Mouse (Mus musculus): ENCODE measurements around the gene Gnb1l. TPM values are rescaled to one million over a fixed set of nuclear protein-coding genes. Genes with fewer than 3 reads are reported as not detected.

Gnb1l gene
- polyA plus RNA-seq, 1 experiment from 2014 or later: 16.8 TPM

DNA sequence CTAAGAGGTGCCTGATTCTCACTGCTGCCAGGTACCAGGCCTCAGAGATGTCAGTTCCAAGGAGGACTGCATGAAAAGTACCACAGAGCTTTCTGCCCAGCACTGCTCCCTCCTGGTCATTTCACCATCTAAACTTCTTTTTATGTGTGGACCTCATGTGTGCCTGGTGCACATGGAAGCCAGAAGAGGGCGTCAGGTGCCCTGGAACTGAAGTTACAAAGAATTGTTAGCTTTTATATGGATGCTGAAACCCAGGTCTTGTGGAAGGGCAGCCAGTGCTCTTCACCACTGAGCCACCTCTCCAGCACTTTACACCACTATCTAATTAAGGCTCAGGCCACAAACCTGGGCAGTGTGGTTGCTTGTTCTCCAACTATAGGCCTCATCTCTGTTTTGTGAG is 27.7 kb upstream of the Gnb1l start:
- H3K27me3 ChIP-seq (ENCODE audit: insufficient read depth, poor library complexity, severe bottlenecking): no peaks in the 10 kb centered on the region
- peaks cover 38% of the 10 kb centered on the region for H3K36me3 ChIP-seq
- DNase-seq (ENCODE audit: low spot score): no peak
- H3K4me1 ChIP-seq (replicated peaks): peaks cover 21% of the 10 kb centered on the region
- H3K27ac ChIP-seq: 0 out of 2 replicates have a peak overlapping the region, but pooled peaks have one; percentile 30
- no peak overlapping the region for H3K4me3 ChIP-seq
- WGBS: 43% methylated on average over 1 of the region's 1 CpGs
- no peaks in the 10 kb centered on the region for H3K9me3 ChIP-seq

DNA sequence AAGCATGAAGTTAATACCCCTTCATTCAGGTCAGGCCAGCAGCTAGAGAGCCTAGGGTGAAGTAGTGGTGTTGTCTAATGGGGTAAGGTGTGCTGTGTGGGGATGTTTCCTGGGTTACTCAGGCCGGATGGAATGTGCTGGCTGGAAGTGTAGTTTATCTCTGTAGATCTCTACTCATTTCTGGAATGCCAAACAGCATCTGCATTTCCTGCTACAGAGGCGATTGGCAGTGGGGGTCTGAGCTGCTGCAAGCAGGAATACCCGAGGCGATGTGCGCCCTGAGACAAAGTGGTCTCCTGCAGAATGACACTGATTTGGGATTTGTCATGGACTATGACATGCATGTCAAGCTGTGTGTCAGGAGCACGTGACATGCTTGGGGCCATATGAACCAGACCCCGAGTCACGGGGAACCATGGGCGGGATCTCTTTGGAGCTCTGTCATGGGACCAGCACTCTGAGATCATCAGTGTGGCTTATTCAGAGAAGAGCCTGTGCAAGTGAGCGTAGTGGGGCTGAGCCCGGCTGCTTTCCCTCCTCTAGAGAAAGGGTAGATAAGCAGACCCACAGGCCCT is 27.0 kb upstream of the Gnb1l start:
- H3K27me3 ChIP-seq (ENCODE audit: insufficient read depth, poor library complexity, severe bottlenecking): no peaks in the 10 kb centered on the region
- peaks cover 21% of the 10 kb centered on the region for H3K4me1 ChIP-seq (replicated peaks)
- 79% methylated on average over 11 of the region's 11 CpGs for WGBS
- no peak overlapping the region for H3K4me3 ChIP-seq
- peaks cover 38% of the 10 kb centered on the region for H3K36me3 ChIP-seq
- H3K9me3 ChIP-seq: no peaks in the 10 kb centered on the region
- DNase-seq (ENCODE audit: low spot score): no peak
- H3K27ac ChIP-seq: 0 out of 2 replicates have a peak overlapping the region, but pooled peaks have one; percentile 3

DNA sequence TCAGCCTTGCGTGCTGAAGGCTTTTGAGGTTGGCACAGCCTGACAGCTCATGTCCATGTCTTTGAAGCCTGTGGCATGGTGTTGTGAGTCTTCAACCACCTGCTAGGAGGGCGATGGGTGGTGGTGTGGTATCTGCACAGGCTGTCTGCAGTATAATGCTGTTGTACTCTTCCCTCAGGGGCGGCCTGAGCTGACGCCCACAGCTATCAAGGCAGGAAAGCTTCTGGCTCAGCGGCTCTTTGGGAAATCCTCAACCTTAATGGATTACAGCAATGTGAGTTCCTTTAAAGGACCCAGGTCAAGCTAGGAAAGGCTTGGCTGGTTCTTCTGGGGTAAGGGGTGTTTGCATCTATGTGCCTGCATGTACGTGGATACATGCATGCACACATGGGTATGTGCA is 26.5 kb upstream of the Gnb1l start:
- WGBS: 85% methylated on average over 6 of the region's 6 CpGs
- Histone ChIP-seq H3K9me3 (no peaks in the 10 kb centered on the region), H3K4me3 (no peak overlapping the region), H3K4me1 (replicated peaks) (peaks cover 21% of the 10 kb centered on the region), H3K36me3 (peaks cover 40% of the 10 kb centered on the region), H3K27me3 (ENCODE audit: insufficient read depth, poor library complexity, severe bottlenecking) (no peaks in the 10 kb centered on the region), H3K27ac (0 out of 2 replicates have a peak overlapping the region, but pooled peaks have one; percentile 3)
- no peak for DNase-seq (ENCODE audit: low spot score)

DNA sequence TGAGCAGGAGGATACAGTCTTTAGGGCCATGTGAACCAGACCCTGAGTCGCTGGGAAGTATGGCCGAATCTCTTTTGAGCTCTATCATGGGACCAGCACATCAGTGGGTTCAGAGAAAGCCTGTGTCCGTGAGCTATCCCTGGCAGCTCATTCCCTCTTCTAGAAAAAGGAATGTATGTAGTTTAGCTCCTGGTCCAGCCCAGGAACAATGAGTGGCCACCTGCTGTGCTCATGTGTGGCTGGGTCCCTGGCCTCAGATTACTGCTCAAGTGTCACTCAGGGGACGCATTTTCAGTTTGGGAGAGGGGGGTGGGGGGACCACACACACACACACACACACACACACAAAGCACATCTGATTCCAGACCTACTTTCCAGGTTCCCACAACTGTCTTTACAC is 26.1 kb upstream of the Gnb1l start:
- H3K4me1 ChIP-seq (replicated peaks): peaks cover 21% of the 10 kb centered on the region
- H3K27me3 ChIP-seq (ENCODE audit: insufficient read depth, poor library complexity, severe bottlenecking): no peaks in the 10 kb centered on the region
- H3K27ac ChIP-seq: no peak overlapping the region
- 64% methylated on average over 4 of the region's 4 CpGs for WGBS
- H3K36me3 ChIP-seq: peaks cover 44% of the 10 kb centered on the region
- DNase-seq (ENCODE audit: low spot score): no peak
- H3K9me3 ChIP-seq: no peaks in the 10 kb centered on the region
- H3K4me3 ChIP-seq: no peak overlapping the region

DNA sequence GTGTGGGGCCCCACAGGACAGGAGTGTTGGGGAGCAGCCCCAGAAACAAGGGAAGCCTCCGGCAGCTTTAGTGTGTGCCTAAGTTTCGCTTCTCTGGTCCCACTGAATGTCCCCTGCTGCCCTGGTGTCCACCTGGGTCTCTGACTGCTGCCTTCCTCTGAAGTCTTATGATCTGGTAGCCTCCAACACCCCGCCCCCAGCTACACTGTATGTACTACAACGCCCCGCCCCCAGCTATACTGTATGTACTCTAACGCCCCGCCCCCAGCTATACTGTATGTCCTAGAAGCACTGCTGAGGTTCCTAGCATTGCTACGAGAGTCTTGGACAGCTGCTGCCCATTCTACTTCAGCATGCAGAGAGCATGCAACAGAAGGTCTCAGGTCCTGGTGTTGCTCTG is 25.5 kb upstream of the Gnb1l start:
- no peak for DNase-seq (ENCODE audit: low spot score)
- Histone ChIP-seq H3K27me3 (ENCODE audit: insufficient read depth, poor library complexity, severe bottlenecking) (peaks cover 5% of the 10 kb centered on the region; the same call in 1 of the 2 replicates), H3K4me3 (no peak overlapping the region), H3K4me1 (replicated peaks) (peaks cover 21% of the 10 kb centered on the region), H3K27ac (no peak overlapping the region), H3K9me3 (no peaks in the 10 kb centered on the region), H3K36me3 (peaks cover 46% of the 10 kb centered on the region)
- WGBS: 91% methylated on average over 8 of the region's 8 CpGs

DNA sequence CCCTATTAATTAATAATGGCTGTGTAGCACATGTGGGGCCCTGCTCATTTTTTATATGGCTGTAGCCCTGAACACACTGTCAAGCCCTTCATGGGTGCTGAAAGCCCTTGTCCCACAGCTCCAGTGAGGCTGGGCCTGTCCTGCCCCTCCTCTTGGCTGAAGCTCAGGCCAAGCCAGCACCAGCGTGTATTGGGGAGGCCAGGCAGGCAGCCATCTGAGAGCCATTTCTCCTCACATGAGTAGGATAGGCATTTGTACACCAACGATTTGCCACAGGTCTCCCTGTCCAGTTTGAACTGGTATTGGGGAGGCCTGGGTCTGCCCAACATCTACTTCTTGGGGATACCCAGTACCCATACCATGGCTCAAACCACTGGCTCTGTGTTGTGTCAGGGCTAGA is 24.5 kb upstream of the Gnb1l start:
- Histone ChIP-seq H3K4me1 (replicated peaks) (peaks cover 21% of the 10 kb centered on the region), H3K4me3 (no peak overlapping the region), H3K27ac (no peak overlapping the region), H3K9me3 (no peaks in the 10 kb centered on the region), H3K36me3 (peaks cover 49% of the 10 kb centered on the region), H3K27me3 (ENCODE audit: insufficient read depth, poor library complexity, severe bottlenecking) (peaks cover 13% of the 10 kb centered on the region; the same call in 1 of the 2 replicates)
- 85% methylated on average over 2 of the region's 2 CpGs for WGBS
- no peak for DNase-seq (ENCODE audit: low spot score)

DNA sequence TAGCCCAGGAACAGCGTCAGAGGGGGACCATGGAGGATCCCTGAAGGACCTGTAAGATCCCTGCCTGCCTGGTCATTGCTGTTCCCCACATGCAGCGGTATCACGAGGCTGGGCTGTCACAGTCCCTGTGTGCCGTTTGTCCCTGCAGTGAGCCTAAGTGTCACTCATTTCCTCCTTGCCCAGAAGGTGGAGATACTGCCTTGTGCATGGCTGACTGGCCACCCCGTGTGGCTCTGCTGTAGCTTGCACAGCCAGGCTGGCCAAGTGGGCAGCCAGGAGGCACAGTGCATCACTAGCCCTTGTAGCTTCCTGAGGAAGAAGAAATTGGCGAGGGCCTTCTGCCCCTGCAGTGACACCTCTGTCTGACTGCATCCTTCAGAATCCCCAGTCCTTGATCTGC is 20.5 kb upstream of the Gnb1l start:
- 67% methylated on average over 6 of the region's 6 CpGs for WGBS

DNA sequence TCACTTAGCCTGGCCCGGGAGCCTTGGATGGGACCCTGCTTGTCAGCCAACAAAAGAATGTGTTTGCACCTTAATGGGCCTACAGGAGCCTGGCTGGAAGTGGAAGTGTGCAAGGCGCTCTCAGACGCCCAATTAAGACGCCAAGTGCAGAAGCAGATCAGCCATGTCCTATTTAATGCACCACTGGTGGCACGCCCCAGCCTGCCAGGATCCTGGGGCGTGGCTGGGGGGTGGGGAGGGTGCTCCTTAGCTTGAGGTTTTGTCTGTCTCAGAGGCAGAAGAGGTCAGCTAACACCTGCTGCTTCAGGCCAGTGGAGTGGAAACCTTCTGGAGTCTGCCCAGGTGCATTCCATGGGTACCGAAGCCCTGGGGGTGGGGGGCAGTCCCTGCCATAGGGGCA is 18.8 kb upstream of the Gnb1l start:
- Histone ChIP-seq H3K27me3 (ENCODE audit: insufficient read depth, poor library complexity, severe bottlenecking) (peaks cover 57% of the 10 kb centered on the region), H3K9me3 (no peaks in the 10 kb centered on the region), H3K36me3 (peaks cover 23% of the 10 kb centered on the region), H3K27ac (no peak overlapping the region), H3K4me3 (no peak overlapping the region), H3K4me1 (replicated peaks) (peaks cover 33% of the 10 kb centered on the region)
- no peak for DNase-seq (ENCODE audit: low spot score)
- WGBS: 38% methylated on average over 7 of the region's 7 CpGs

More for the DNA sequence above, 20.5 kb upstream of the Gnb1l start:
- no peak for DNase-seq (ENCODE audit: low spot score)
- Histone ChIP-seq H3K36me3 (peaks cover 25% of the 10 kb centered on the region), H3K4me3 (no peak overlapping the region), H3K27me3 (ENCODE audit: insufficient read depth, poor library complexity, severe bottlenecking) (peaks cover 51% of the 10 kb centered on the region), H3K9me3 (no peaks in the 10 kb centered on the region), H3K4me1 (replicated peaks) (peaks cover 17% of the 10 kb centered on the region), H3K27ac (no peak overlapping the region)

DNA sequence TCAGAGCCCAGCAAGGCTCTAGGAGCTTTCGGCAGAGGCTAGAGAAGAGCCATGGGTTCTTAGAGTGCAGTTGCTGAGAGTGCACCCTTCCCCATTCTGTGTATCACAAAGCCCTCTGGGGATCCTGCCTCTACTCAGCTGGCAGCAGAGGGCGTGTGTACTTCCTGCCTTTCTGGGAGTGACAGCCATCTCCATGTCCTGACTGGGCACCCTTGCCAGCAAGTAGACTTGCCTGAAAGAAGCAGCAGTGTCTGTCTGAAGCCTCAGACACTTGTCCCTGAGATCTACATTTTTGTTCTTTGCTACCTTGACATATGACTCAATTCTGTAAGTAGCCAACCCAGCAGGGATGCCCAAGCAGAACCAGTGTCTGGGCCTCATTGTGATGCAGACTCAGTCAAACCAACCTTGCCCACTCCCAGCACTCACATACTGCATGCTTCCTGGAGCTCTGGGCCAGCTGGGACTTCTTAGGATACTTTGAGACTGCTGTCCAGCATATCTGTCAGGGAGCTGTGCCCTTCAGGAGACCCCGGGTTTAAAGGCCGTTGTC is 17.5 kb upstream of the Gnb1l start:
- Histone ChIP-seq H3K4me3 (no peak overlapping the region), H3K27me3 (ENCODE audit: insufficient read depth, poor library complexity, severe bottlenecking) (peaks cover 57% of the 10 kb centered on the region), H3K36me3 (peaks cover 15% of the 10 kb centered on the region), H3K9me3 (no peaks in the 10 kb centered on the region), H3K4me1 (replicated peaks) (peaks cover 42% of the 10 kb centered on the region), H3K27ac (no peak overlapping the region)
- no peak for DNase-seq (ENCODE audit: low spot score)
- 57% methylated on average over 4 of the region's 4 CpGs for WGBS

DNA sequence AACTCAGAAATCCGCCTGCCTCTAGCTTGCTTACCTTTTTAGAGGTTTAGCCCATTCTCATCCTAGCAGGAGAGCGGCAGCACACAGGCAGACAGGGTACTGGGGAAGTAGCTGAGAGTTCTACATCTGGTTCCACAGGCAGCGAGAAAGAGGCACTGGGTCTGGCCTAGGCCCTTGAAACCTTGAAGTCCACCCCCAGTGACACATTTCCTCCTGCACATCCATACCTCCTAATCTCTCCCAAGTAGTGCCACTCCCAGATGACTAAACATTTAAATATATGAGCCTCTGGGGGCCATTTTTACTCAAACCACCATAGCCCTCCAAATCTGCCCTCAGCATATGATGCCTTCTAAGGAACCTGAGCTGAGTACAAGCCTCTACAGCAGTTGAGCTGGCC is 16.1 kb upstream of the Gnb1l start:
- 88% methylated on average over 3 of the region's 3 CpGs for WGBS
- Histone ChIP-seq H3K27me3 (ENCODE audit: insufficient read depth, poor library complexity, severe bottlenecking) (peaks cover 57% of the 10 kb centered on the region), H3K4me1 (replicated peaks) (peaks cover 42% of the 10 kb centered on the region), H3K9me3 (0 out of 2 replicates have a peak, but pooled peaks cover 3% of the 10 kb centered on the region), H3K36me3 (peaks cover 9% of the 10 kb centered on the region), H3K27ac (peak overlapping the region; percentile 18; the same call in 1 of the 2 replicates), H3K4me3 (no peak overlapping the region)
- DNase-seq (ENCODE audit: low spot score): no peak

DNA sequence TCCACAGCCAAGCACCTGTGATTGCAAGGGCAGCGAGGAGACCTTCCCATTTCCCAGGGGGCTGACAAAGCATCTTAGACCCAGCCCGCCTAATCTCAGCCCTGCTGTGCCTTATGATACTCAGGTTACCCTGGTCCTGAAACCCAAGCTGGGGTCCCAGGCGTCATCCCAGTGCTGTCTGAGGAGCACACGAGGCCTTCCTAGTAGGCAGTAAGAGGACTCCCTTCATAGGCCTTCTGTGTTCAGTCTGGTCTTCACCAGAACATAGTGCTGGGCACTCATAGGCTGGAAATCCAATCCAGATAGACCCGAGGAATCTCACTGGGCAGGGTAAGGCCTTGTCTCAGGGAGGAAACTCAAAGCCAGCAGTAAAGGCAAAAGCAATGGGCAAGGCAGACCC is 14.7 kb upstream of the Gnb1l start:
- Histone ChIP-seq H3K36me3 (no peaks in the 10 kb centered on the region), H3K4me1 (replicated peaks) (peaks cover 42% of the 10 kb centered on the region), H3K27me3 (ENCODE audit: insufficient read depth, poor library complexity, severe bottlenecking) (peaks cover 45% of the 10 kb centered on the region), H3K9me3 (0 out of 2 replicates have a peak, but pooled peaks cover 3% of the 10 kb centered on the region), H3K4me3 (no peak overlapping the region), H3K27ac (peak overlapping the region; percentile 80)
- WGBS: 52% methylated on average over 5 of the region's 5 CpGs
- DNase-seq (ENCODE audit: low spot score): no peak

DNA sequence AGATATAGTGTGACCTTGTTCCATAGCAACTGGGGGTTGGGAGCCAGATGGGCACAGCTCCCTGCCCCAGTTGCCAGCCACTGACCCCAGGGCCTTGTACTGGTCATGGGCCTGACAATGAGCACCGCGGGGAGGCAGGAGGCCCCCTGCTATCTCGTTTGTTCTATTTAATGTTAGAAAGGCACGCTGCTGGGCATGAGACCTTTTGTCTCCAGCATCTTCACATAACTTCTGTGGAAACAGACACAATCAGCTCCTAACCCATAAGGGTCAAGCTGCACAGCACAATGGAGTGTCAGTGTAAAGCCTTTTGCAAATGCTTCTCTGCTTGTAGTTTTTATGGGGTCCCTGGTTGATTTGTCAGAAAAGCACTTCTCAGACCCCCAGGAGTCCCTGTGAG is 14.1 kb upstream of the Gnb1l start:
- peak; percentile 47 for DNase-seq (ENCODE audit: low spot score)
- H3K36me3 ChIP-seq: no peaks in the 10 kb centered on the region
- peaks cover 39% of the 10 kb centered on the region for H3K4me1 ChIP-seq (replicated peaks)
- H3K9me3 ChIP-seq: 0 out of 2 replicates have a peak, but pooled peaks cover 3% of the 10 kb centered on the region
- H3K4me3 ChIP-seq: no peak overlapping the region
- H3K27ac ChIP-seq: peak overlapping the region; percentile 80
- peaks cover 41% of the 10 kb centered on the region for H3K27me3 ChIP-seq (ENCODE audit: insufficient read depth, poor library complexity, severe bottlenecking)
- WGBS: 13% methylated on average over 4 of the region's 4 CpGs

DNA sequence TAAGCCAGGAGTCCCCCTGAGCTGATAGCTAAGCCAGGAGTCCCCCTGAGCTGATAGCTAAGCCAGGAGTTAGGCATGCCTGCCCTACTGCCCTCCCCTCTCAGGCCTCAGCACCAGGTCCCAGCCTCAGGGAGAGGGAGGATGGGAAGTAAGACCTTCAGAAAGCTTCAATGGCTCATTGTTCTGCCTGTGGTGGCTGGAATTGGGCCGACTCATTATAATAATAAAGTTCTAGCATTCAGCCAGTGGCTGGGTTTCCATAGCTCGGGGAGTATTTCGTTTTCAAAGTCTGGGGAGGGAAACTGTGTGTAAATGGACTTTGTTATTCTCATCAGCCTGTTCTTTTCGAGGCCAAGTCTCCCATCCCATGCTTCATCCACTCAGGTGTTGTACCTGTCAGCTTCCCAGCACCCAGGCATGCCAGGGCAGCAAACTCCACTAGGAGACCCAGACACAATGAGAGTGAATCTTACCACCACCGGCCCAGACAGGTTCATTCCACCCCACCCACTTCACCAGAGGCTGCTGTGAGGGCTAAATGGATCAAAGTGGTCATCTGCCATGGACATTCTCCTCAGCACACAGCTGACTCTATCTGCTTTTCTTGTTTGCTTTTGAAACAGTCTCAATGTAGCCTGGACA is 13.6 kb upstream of the Gnb1l start:
- peaks cover 33% of the 10 kb centered on the region for H3K4me1 ChIP-seq (replicated peaks)
- peaks cover 35% of the 10 kb centered on the region for H3K27me3 ChIP-seq (ENCODE audit: insufficient read depth, poor library complexity, severe bottlenecking)
- peak; percentile 38 for DNase-seq (ENCODE audit: low spot score)
- WGBS: 22% methylated on average over 5 of the region's 5 CpGs
- no peak overlapping the region for H3K4me3 ChIP-seq
- H3K27ac ChIP-seq: peak overlapping the region; percentile 80
- 0 out of 2 replicates have a peak, but pooled peaks cover 3% of the 10 kb centered on the region for H3K9me3 ChIP-seq
- H3K36me3 ChIP-seq: no peaks in the 10 kb centered on the region

Data from hindbrain, embryonic 10.5 days (tissue).